Mouse (Mus musculus) bone marrow, adult 2 months (tissue): ENCODE data around the gene Axin1.

Source experiments
- CTCF ChIP-seq: fragments of 200-500 bp; IDR thresholded peaks from 2 replicates; pipeline ENCODE4 v1.5.1; 2011; ENCODE audit warnings: low read length, control low read depth; ENCODE audit not compliant: control insufficient read depth, insufficient read depth
- POLR2A ChIP-seq: fragments of 200-500 bp; IDR thresholded peaks from 2 replicates; pipeline ENCODE4 v1.6.1; 2011; ENCODE audit warnings: low read depth, mild to moderate bottlenecking, control low read depth, low read length, borderline replicate concordance; ENCODE audit not compliant: control insufficient read depth

GRCm38 (mm10) chr17:26235077-26235815 lies 96.8 kb downstream of the Axin1 start:
- no peak for TF ChIP-seq POLR2A
- TF ChIP-seq CTCF: no peak
